Mouse (Mus musculus): Measurements from ENCODE around the gene Clec2e. TPM values are rescaled to one million over a fixed set of nuclear protein-coding genes. Genes with fewer than 3 reads are reported as not detected.

Clec2e gene
- total and polyA plus RNA-seq, 2 experiments, result 0.06 TPM; not detected in 1

DNA sequence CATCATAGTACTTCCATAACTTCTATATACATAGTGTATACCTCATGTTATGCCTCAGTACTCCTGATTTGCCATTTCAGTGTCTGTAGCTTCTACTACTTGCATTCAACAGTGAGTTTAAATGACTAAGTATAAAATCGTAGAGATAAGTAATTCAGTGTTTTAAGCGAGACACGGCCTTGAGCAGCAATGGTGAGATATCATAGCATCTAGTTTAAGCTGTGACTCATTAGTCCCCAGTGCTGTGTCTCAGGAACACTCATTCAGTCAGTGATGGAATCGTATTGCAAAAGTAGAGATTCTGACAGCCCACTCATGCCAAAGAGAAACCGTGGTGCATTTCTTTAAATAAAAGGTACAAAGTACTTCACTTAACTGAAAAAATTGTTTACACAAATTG lies 49.0 kb downstream of the Clec2e start:
- H3K4me3 ChIP-seq (ENCODE audit: insufficient read depth, low read depth, low read length), result no peak overlapping the region
- 73% methylated on average over 5 of the region's 5 CpGs for WGBS

DNA sequence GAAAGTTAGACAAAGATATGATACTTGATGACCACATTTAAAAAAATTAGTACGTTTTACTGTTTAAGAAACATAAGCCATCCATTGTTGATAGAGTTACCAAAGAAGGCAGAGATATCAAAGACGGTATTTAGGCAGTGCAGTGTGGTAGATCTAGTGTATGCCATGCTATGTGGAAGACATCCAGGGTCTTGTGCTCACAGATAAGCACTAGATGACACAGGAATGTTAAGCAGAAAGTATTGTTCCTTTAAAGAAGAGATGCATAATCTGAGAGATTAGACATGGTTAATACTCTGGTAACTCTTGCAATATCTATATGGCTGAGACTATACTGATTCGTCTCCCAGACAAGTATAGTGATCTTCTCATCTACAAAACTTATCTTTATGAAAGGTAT lies 49.6 kb downstream of the Clec2e start:
- TF ChIP-seq POLR2A (IDR thresholded peaks at IDR 0.05; ENCODE audit: extremely low read depth, insufficient read depth, low read length) (no peak), CTCF (IDR thresholded peaks at IDR 0.05; ENCODE audit: low read depth, low read length) (no peak)
- Histone ChIP-seq H3K79me2 (ENCODE audit: control insufficient read depth, insufficient read depth, low read length) (no peaks in the 10 kb centered on the region), H3K27me3 (ENCODE audit: control insufficient read depth, insufficient read depth, low read length) (no peaks in the 10 kb centered on the region), H3K27ac (replicated peaks; ENCODE audit: insufficient read depth, low read depth, low read length) (no peak overlapping the region), H3K4me3 (ENCODE audit: insufficient read depth, low read depth, low read length) (no peak overlapping the region), H3K9ac (ENCODE audit: low read depth, low read length) (no peak overlapping the region), H3K4me1 (ENCODE audit: control insufficient read depth, insufficient read depth, low read length) (no peaks in the 10 kb centered on the region), H3K36me3 (ENCODE audit: control insufficient read depth, insufficient read depth, low read length) (no peaks in the 10 kb centered on the region)
- 86% methylated on average over 3 of the region's 3 CpGs for WGBS
- no peak for DNase-seq (ENCODE audit: extremely low read depth, low read depth, low spot score)

More for the DNA sequence above, 49.0 kb downstream of the Clec2e start:
- H3K27ac ChIP-seq (replicated peaks; ENCODE audit: insufficient read depth, low read depth, low read length), result no peak overlapping the region
- H3K36me3 ChIP-seq (ENCODE audit: control insufficient read depth, insufficient read depth, low read length), result no peaks in the 10 kb centered on the region
- DNase-seq (ENCODE audit: extremely low read depth, low read depth, low spot score), result no peak
- H3K79me2 ChIP-seq (ENCODE audit: control insufficient read depth, insufficient read depth, low read length), result no peaks in the 10 kb centered on the region
- no peaks in the 10 kb centered on the region for H3K4me1 ChIP-seq (ENCODE audit: control insufficient read depth, insufficient read depth, low read length)
- TF ChIP-seq CTCF (IDR thresholded peaks at IDR 0.05; ENCODE audit: low read depth, low read length) (no peak), POLR2A (IDR thresholded peaks at IDR 0.05; ENCODE audit: extremely low read depth, insufficient read depth, low read length) (no peak)
- no peak overlapping the region for H3K9ac ChIP-seq (ENCODE audit: low read depth, low read length)
- H3K27me3 ChIP-seq (ENCODE audit: control insufficient read depth, insufficient read depth, low read length), result no peaks in the 10 kb centered on the region

DNA sequence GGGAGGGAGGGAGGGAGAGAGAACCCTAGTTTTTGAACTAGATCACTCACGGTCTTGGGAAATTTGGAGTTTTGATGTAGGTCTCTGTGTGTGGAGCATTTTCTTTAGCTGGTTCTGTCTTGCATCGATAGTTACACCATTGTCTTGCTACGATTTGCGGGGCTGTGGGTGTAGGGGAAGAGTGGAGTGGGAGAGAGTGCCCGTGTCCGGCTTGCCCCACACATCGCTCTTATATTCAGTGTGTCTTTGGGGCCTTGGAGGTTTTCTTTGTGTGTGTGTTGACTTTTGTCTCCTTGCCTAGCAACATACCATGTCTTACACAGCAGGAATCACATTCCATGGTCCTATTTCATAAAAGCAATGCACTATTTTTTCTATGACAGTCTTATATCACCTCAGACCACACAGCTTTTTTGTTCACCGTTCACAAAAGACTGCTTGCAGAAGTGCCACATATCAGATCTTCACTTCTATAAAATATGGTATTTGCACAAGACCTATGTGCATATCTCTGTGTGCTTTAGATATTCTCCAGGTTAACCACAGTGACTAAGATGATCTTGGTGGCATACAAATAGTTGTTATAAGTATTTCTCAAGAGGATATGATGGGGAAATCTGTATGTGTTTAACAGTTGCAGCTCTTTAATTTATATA lies 51.0 kb downstream of the Clec2e start:
- no peaks in the 10 kb centered on the region for H3K79me2 ChIP-seq (ENCODE audit: control insufficient read depth, insufficient read depth, low read length)
- no peak for TF ChIP-seq POLR2A (IDR thresholded peaks at IDR 0.05; ENCODE audit: extremely low read depth, insufficient read depth, low read length)
- TF ChIP-seq CTCF (IDR thresholded peaks at IDR 0.05; ENCODE audit: low read depth, low read length), result no peak
- no peaks in the 10 kb centered on the region for H3K27me3 ChIP-seq (ENCODE audit: control insufficient read depth, insufficient read depth, low read length)
- no peak for DNase-seq (ENCODE audit: extremely low read depth, low read depth, low spot score)
- H3K27ac ChIP-seq (replicated peaks; ENCODE audit: insufficient read depth, low read depth, low read length), result no peak overlapping the region
- no peaks in the 10 kb centered on the region for H3K36me3 ChIP-seq (ENCODE audit: control insufficient read depth, insufficient read depth, low read length)
- 21% methylated on average over 8 of the region's 8 CpGs for WGBS
- no peaks in the 10 kb centered on the region for H3K4me1 ChIP-seq (ENCODE audit: control insufficient read depth, insufficient read depth, low read length)
- H3K9ac ChIP-seq (ENCODE audit: low read depth, low read length), result no peak overlapping the region
- H3K4me3 ChIP-seq (ENCODE audit: insufficient read depth, low read depth, low read length), result no peak overlapping the region

DNA sequence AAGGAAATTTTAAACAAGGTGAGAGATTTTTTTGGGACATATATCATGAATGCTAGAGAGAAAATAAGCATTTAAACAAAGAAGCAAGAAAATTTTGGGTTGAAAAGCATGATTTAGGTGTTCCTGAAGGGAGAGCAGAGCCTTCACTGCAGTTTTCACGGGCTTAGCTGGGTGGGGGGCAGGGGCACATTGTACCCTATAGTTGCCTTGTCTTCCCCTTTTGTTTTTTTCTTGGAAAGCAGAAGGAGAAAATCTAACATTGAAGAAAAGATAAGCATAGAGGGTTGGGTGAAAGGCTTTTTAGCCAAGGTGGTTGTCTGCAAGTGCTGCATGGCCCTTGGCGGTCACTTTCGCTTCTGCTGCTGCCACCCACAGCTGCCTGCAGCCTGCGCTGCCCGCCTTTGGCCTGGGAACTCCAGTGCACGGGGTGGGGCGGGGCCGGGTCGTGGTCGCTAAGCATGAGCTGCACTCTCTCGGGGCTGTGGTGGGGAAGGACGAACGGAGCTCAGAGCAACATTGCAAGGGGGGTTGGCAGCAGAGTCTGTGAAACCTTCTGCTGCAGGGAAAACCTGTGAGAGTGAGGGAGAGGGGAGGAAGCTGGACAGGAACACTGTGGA lies 51.7 kb downstream of the Clec2e start:
- WGBS, result 4% methylated on average over 13 of the region's 13 CpGs
- Histone ChIP-seq H3K4me1 (ENCODE audit: control insufficient read depth, insufficient read depth, low read length) (no peaks in the 10 kb centered on the region), H3K27me3 (ENCODE audit: control insufficient read depth, insufficient read depth, low read length) (no peaks in the 10 kb centered on the region), H3K4me3 (ENCODE audit: insufficient read depth, low read depth, low read length) (peak overlapping the region; percentile 42), H3K9ac (ENCODE audit: low read depth, low read length) (peak overlapping the region; percentile 50), H3K27ac (replicated peaks; ENCODE audit: insufficient read depth, low read depth, low read length) (no peak overlapping the region), H3K79me2 (ENCODE audit: control insufficient read depth, insufficient read depth, low read length) (no peaks in the 10 kb centered on the region), H3K36me3 (ENCODE audit: control insufficient read depth, insufficient read depth, low read length) (no peaks in the 10 kb centered on the region)
- peak; percentile 14 for DNase-seq (ENCODE audit: extremely low read depth, low read depth, low spot score)
- TF ChIP-seq POLR2A (IDR thresholded peaks at IDR 0.05; ENCODE audit: extremely low read depth, insufficient read depth, low read length) (no peak), CTCF (IDR thresholded peaks at IDR 0.05; ENCODE audit: low read depth, low read length) (0 out of 2 replicates have a peak, but pooled peaks have one; percentile 9)

DNA sequence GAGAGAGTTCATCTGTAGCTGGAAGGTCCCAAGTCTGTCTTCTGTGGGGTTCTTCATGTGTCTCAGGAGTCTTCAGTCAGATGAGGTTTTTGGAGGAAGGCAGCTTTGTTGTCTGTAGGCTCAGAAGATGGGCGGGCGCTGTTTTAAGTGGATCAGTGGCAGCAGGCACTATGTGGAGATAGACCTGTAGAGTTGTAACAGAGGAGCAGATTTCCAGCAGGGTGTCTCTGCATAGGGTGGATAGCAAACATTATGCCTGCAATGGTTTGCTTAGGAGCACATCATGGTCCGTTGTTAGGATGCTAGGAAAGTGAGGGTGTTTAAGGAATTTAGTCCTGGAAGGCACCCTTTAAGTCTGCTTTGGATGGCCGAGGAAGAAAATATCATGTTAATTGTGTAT lies 52.3 kb downstream of the Clec2e start:
- DNase-seq (ENCODE audit: extremely low read depth, low read depth, low spot score), result no peak
- H3K36me3 ChIP-seq (ENCODE audit: control insufficient read depth, insufficient read depth, low read length), result no peaks in the 10 kb centered on the region
- WGBS, result 76% methylated on average over 4 of the region's 4 CpGs
- TF ChIP-seq CTCF (IDR thresholded peaks at IDR 0.05; ENCODE audit: low read depth, low read length) (no peak), POLR2A (IDR thresholded peaks at IDR 0.05; ENCODE audit: extremely low read depth, insufficient read depth, low read length) (no peak)
- no peak overlapping the region for H3K27ac ChIP-seq (replicated peaks; ENCODE audit: insufficient read depth, low read depth, low read length)
- H3K4me3 ChIP-seq (ENCODE audit: insufficient read depth, low read depth, low read length), result no peak overlapping the region
- no peaks in the 10 kb centered on the region for H3K79me2 ChIP-seq (ENCODE audit: control insufficient read depth, insufficient read depth, low read length)
- no peak overlapping the region for H3K9ac ChIP-seq (ENCODE audit: low read depth, low read length)
- H3K27me3 ChIP-seq (ENCODE audit: control insufficient read depth, insufficient read depth, low read length), result no peaks in the 10 kb centered on the region
- H3K4me1 ChIP-seq (ENCODE audit: control insufficient read depth, insufficient read depth, low read length), result no peaks in the 10 kb centered on the region

DNA sequence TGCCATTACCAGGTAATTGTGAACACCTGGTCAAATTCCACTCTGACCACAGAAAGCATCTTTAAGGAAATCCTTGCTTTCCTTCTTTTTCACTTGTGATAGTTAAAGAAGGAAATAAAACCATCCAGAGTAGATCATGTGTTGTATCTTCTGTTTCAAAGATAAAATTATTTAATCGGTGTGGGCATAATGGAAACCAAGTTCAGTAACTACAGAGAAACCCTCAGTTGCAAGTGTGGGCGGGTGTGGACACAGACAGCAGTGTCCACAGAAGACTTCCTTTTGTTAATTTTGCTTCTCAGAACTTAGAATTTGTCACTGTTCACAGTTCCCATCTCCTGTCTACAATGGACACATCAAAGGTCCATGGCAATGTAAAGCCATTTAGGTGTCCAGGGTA lies 55.1 kb downstream of the Clec2e start, which contains the start of gene Klrb1f:
Klrb1f (plus strand) TSS at position 301 of the 400 bp plus-strand sequence.
- Histone ChIP-seq H3K79me2 (ENCODE audit: control insufficient read depth, insufficient read depth, low read length) (no peaks in the 10 kb centered on the region), H3K27me3 (ENCODE audit: control insufficient read depth, insufficient read depth, low read length) (no peaks in the 10 kb centered on the region), H3K4me1 (ENCODE audit: control insufficient read depth, insufficient read depth, low read length) (no peaks in the 10 kb centered on the region), H3K36me3 (ENCODE audit: control insufficient read depth, insufficient read depth, low read length) (no peaks in the 10 kb centered on the region), H3K9ac (ENCODE audit: low read depth, low read length) (no peak within 1 kb of the TSS), H3K27ac (replicated peaks; ENCODE audit: insufficient read depth, low read depth, low read length) (no peak within 1 kb of the TSS), H3K4me3 (ENCODE audit: insufficient read depth, low read depth, low read length) (no peak within 1 kb of the TSS)
- 87% methylated on average over 2 of the region's 2 CpGs for WGBS
- DNase-seq (ENCODE audit: extremely low read depth, low read depth, low spot score), result no peak
- TF ChIP-seq POLR2A (IDR thresholded peaks at IDR 0.05; ENCODE audit: extremely low read depth, insufficient read depth, low read length) (no peak), CTCF (IDR thresholded peaks at IDR 0.05; ENCODE audit: low read depth, low read length) (no peak)

Data from liver, adult 2 months (tissue).